Mouse (Mus musculus) ES-E14 (cell line): ENCODE results near the gene Tgm6. TPM values are rescaled to one million over a fixed set of nuclear protein-coding genes. Genes with fewer than 3 reads are reported as not detected.

Experiments used
- DNase-seq: peaks from one replicate; pipeline ENCODE4 v3.0.0-alpha.2; 2013; ENCODE audit warnings: low read depth, low spot score
- H3K27ac ChIP-seq: 2 replicates; pipeline ENCODE4 v1.5.1; 2012; ENCODE audit warnings: low read depth, mild to moderate bottlenecking, low read length, moderate library complexity, mixed read lengths; ENCODE audit not compliant: poor library complexity, insufficient read depth, severe bottlenecking
- H3K36me3 ChIP-seq: 2 replicates; pipeline ENCODE4 v1.6.1; 2012; ENCODE audit warnings: mild to moderate bottlenecking, low read length, moderate library complexity, mixed read lengths; ENCODE audit not compliant: control insufficient read depth, poor library complexity, insufficient read depth, severe bottlenecking
- H3K4me1 ChIP-seq, 2 experiments: fragments of 150-350 bp in 1 of 2; sonication (generic) in 1 of 2; 2 replicates each; pipeline ENCODE4 v1.6.1; 2012; ENCODE audit warnings: low read length in 2 of 2, mild to moderate bottlenecking in 1 of 2, mixed read lengths in 1 of 2; ENCODE audit not compliant: control insufficient read depth in 2 of 2, insufficient read depth in 2 of 2, poor library complexity in 1 of 2
- H3K4me3 ChIP-seq, 2 experiments: fragments of 150-350 bp in 1 of 2; sonication (generic) in 1 of 2; 2 replicates each; pipeline ENCODE4 v1.5.1; 2012; ENCODE audit warnings: low read length in 2 of 2, low read depth in 1 of 2, mild to moderate bottlenecking in 1 of 2, mixed read lengths in 1 of 2; ENCODE audit not compliant: insufficient read depth in 1 of 2, poor library complexity in 1 of 2, severe bottlenecking in 1 of 2
- H3K9ac ChIP-seq: 2 replicates; pipeline ENCODE4 v1.6.1; 2012; ENCODE audit warnings: low read depth, mild to moderate bottlenecking, low read length, mixed read lengths; ENCODE audit not compliant: poor library complexity, insufficient read depth, severe bottlenecking
- H3K9me3 ChIP-seq: fragments of 150-350 bp; sonication (generic); 2 replicates; pipeline ENCODE4 v1.6.1; 2012; ENCODE audit warnings: low read depth, mild to moderate bottlenecking, low read length; ENCODE audit not compliant: control insufficient read depth, insufficient read depth
- CHD2 ChIP-seq: IDR thresholded peaks from 2 replicates; pipeline ENCODE4 v1.6.1; 2014; ENCODE audit warnings: mild to moderate bottlenecking, low read depth, low read length, inconsistent platforms
- HCFC1 ChIP-seq: IDR thresholded peaks from 2 replicates; pipeline ENCODE4 v1.6.1; 2012; ENCODE audit warnings: low read length, inconsistent platforms, borderline replicate concordance; ENCODE audit not compliant: insufficient read depth
- MAFK ChIP-seq: IDR thresholded peaks from 2 replicates; pipeline ENCODE4 v1.6.1; 2014; ENCODE audit warnings: mild to moderate bottlenecking, low read depth, low read length, inconsistent platforms; ENCODE audit not compliant: insufficient read depth
- ZC3H11A ChIP-seq: IDR thresholded peaks from 2 replicates; pipeline ENCODE4 v1.6.1; 2012; ENCODE audit warnings: low read depth, mild to moderate bottlenecking, inconsistent platforms, low read length, borderline replicate concordance
- ZNF384 ChIP-seq: IDR thresholded peaks from 2 replicates; pipeline ENCODE4 v1.6.1; 2012; ENCODE audit warnings: low read depth, low read length, inconsistent platforms
- in situ Hi-C, 2 experiments: fragments of 600-800 bp; cut with MboI; formaldehyde crosslinking; loops; one replicate each; pipeline ENCODE4 v1.15.1; 2025; ENCODE audit warnings: low sequenced_read_pairs in 2 of 2, inconsistent platforms in 1 of 2; ENCODE audit not compliant: unreplicated experiment in 2 of 2
- total RNA-seq: library from RNA; depleted of rRNA; stranded (reverse); fragments of 300-350 nt; gene quantifications from 2 replicates; pipeline ENCODE4 v1.2.3, GENCODE M21; 2012

Gene Tgm6
- total RNA-seq, 1 experiment = not detected

DNA sequence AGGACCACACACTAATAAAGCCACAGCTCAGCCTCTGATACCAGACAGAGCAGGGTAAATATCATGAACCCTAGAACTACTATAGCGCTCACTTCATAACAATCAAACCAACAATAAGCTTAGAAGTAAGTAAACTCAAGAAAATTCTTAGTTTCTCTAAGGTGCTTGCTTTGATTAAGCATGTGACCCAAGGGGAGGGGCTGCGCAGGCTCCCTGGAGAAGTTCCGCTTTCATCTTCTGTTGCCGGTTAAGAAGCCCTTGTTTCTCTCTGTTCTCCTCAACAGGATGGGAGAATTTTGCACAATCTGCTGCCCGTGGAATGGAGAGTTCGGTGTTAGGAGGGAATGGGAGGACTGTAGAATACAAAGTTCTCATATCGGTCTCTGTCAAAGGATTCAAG, 6.4 kb downstream of the Tgm6 start:
- TF ChIP-seq HCFC1 (no peak), ZC3H11A (no peak), CHD2 (no peak)
- Histone ChIP-seq H3K4me3 (no peak overlapping the region), H3K27ac (no peak overlapping the region), H3K4me1 (no peaks in the 10 kb centered on the region), H3K36me3 (no peaks in the 10 kb centered on the region), H3K9ac (no peak overlapping the region), H3K9me3 (no peaks in the 10 kb centered on the region)
- in situ Hi-C loops = no loop called here
- DNase-seq = no peak

DNA sequence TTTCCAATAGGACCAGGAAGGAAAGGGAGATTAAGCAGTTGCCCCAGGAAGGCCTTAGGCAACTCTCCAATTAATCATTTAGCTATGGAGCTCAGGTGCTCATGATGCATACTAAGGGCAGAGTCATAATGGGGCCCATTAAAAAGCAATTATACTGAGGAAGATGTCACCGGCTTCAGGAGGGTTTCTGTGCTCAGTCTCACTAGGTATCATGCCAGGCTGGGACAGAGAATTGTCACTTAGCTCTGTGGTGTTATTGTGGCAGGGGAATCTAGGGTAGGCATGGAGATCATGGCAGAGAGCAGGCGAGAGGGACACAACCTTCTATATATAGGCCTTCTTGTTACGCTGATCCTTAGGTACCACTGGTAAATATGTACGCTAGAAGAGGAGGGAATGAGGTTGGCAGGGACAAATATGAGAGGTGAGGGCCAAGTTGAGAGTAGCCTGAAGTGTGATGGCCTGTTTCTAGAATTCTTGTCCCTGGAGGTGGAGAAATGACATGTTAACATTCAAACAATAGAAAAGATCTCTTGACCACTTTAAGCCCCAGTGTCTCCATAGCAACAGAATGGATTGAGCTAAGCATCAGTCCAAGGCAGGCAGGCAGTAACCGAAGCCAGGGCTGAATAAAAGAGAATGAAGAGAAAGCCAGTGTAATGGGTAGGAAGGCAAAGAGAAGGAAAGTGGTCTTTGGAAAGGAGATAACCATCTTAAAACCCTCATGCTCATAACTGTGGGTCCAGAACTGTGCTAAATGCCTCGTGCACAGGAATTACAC, 13.3 kb downstream of the Tgm6 start:
- in situ Hi-C loops = no loop called here
- Histone ChIP-seq H3K4me1 (no peaks in the 10 kb centered on the region), H3K9me3 (no peaks in the 10 kb centered on the region), H3K9ac (no peak overlapping the region), H3K27ac (no peak overlapping the region), H3K4me3 (no peak overlapping the region), H3K36me3 (no peaks in the 10 kb centered on the region)
- TF ChIP-seq CHD2 (no peak), MAFK (no peak), ZC3H11A (no peak), HCFC1 (no peak), ZNF384 (no peak)
- DNase-seq = no peak

DNA sequence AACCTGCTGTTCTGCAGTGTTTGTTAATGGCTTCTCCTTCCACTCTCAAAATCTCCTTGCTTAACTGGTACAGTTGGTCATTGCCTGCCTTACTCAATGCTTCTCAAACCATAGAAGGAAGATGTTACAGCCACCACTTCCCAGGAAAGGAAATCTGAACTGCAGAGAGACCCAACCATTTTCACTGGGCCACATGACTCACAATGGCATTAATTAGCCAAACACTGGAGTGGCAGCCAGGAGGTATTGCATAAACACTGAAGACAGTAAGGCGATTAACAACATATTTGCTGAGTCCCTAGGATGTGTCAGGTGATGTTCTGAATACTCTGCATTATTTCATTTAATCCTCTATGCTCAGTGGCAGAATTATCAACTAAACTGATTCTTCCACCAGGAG, 13.9 kb downstream of the Tgm6 start:
- in situ Hi-C loops = no loop called here
- Histone ChIP-seq H3K36me3 (no peaks in the 10 kb centered on the region), H3K4me3 (no peak overlapping the region), H3K27ac (no peak overlapping the region), H3K9me3 (no peaks in the 10 kb centered on the region), H3K9ac (no peak overlapping the region), H3K4me1 (no peaks in the 10 kb centered on the region)
- no peak for DNase-seq
- no peak for TF ChIP-seq MAFK

DNA sequence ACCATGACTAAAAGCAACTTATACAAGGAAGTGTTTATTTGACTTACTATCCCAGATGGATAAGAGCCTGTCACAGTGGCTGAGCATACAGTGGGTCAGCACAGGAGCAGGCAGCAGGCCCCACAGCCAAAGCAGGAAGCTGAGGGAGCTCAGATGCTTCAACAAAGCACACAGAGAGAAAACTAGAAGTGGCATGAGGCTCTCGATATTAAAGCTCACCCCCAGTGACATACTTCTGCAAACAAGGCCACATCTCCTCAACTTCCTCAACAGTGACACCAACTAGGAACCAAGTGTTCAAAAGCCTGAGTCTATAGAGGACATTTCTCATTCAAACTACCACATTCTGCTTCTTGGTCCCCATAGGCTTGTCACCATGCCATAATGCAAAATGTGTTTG, 17.5 kb downstream of the Tgm6 start:
- no peak for TF ChIP-seq HCFC1
- TF ChIP-seq ZNF384 = no peak
- no peak for TF ChIP-seq CHD2
- TF ChIP-seq MAFK = no peak
- no peak for TF ChIP-seq ZC3H11A
- Histone ChIP-seq H3K4me1 (no peaks in the 10 kb centered on the region), H3K4me3 (no peak overlapping the region), H3K9me3 (no peaks in the 10 kb centered on the region), H3K9ac (no peak overlapping the region), H3K36me3 (no peaks in the 10 kb centered on the region), H3K27ac (no peak overlapping the region)
- in situ Hi-C loops = no loop called here
- no peak for DNase-seq

DNA sequence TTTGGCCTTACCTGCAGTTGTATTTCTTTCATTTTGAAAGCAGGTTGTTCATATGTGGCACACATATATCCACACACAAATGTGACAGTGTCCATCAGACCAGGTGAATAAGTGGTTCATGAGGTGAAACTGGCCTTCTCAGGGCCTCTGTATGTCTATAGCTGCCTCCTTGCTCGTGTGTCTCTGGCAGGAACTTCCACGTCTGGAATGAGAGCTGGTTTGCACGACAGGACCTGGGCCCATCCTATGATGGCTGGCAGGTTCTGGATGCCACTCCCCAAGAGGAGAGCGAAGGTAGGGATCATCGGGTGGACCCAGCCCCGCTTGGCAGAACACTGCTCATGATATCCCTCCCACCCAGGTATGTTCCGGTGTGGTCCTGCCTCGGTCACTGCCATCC, 30.8 kb downstream of the Tgm6 start:
- TF ChIP-seq ZNF384 (no peak), ZC3H11A (no peak), HCFC1 (no peak), CHD2 (no peak), MAFK (no peak)
- no peak overlapping the region for H3K27ac ChIP-seq
- H3K4me1 ChIP-seq = no peaks in the 10 kb centered on the region
- no peaks in the 10 kb centered on the region for H3K36me3 ChIP-seq
- H3K4me3 ChIP-seq = no peak overlapping the region
- no peaks in the 10 kb centered on the region for H3K9me3 ChIP-seq
- in situ Hi-C loops = no loop called here
- H3K9ac ChIP-seq = no peak overlapping the region
- no peak for DNase-seq
